18 mouse cellular contexts compared by ENCODE assay signal in the genomic region with DNA sequence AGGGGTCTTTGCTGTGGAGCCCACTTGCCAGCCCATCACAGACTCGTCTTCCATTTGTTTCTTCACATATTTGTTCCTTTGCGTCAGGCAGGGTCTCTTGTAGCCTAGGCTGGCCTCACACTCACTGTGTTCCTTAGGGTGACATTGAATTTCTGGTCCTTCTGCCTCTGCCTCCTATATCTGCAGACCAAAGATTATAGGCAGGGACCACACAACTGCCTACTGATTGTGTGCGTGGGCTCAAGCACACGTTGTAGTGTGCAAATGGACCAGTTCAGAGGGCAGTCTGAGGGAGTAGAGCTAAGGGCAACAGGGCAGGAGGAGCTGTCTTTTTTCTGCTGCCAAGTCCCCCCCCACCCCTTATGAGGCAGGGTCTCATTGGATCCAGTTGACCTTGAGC. TPM values are rescaled to one million over a fixed set of nuclear protein-coding genes. Genes with fewer than 3 reads are reported as not detected.
DNase-seq lines count a peak whose midpoint lies in the region; ATAC-seq and TF ChIP-seq lines count a peak whose summit lies in the region.
"Had no signal": no experiment of that assay in that cellular context is flagged by ENCODE, and none has a peak within 500 bp of the region (broad histone marks: within the 10 kb centered on the region; RNA-seq: fewer than 3 reads in every experiment).

No protein-coding gene starts in this region.

- H3K27ac ChIP-seq in lung, embryonic 16.5 days (ENCODE audit: low read length) = no peak overlapping the region
- H3K27ac ChIP-seq in cortical plate, adult 2 months (ENCODE audit: insufficient read depth, low read length) = peak overlapping the region; percentile 9; the same call in 1 of the 2 replicates
- peak overlapping the region; percentile 98 for H3K27ac ChIP-seq in liver, embryonic 13.5 days
- H3K27ac ChIP-seq in midbrain, embryonic 15.5 days = no peak overlapping the region
- H3K27ac ChIP-seq: heart, embryonic 13.5 days; hindbrain, embryonic 13.5 days; limb, embryonic 12.5 days; lung, embryonic 15.5 days; midbrain, embryonic 12.5 days; neural tube, embryonic 13.5 days had no signal

- H3K4me2 ChIP-seq in lung, embryonic 16.5 days (ENCODE audit: low read depth, low read length) = no peak overlapping the region
- peak overlapping the region; percentile 66 for H3K4me2 ChIP-seq in liver, embryonic 13.5 days
- H3K4me2 ChIP-seq in midbrain, embryonic 15.5 days = no peak overlapping the region
- H3K4me2 ChIP-seq: heart, embryonic 13.5 days; hindbrain, embryonic 13.5 days; limb, embryonic 12.5 days; lung, embryonic 15.5 days; midbrain, embryonic 12.5 days; neural tube, embryonic 13.5 days had no signal

- 79% methylated on average over 4 of the region's 4 CpGs for WGBS in lung, embryonic 16.5 days
- 83% methylated on average over 4 of the region's 4 CpGs for WGBS in lung, adult 2 months
- WGBS in liver, embryonic 13.5 days (ENCODE audit: insufficient replicate concordance) = 42% methylated on average over 4 of the region's 4 CpGs
- WGBS in midbrain, embryonic 15.5 days = 76% methylated on average over 4 of the region's 4 CpGs

- TF ChIP-seq CTCF in lung, adult 2 months (IDR thresholded peaks at IDR 0.05; ENCODE audit: insufficient read depth, low read length) = no peak
- TF ChIP-seq CTCF in cortical plate, adult 2 months (IDR thresholded peaks at IDR 0.05; ENCODE audit: extremely low read depth, insufficient read depth, low read length) = no peak

- TF ChIP-seq POLR2A in lung, adult 2 months (IDR thresholded peaks at IDR 0.05; ENCODE audit: borderline replicate concordance, extremely low read depth, low read depth, low read length) = no peak
- no peak for TF ChIP-seq POLR2A in cortical plate, adult 2 months (IDR thresholded peaks at IDR 0.05; ENCODE audit: extremely low read depth, insufficient read depth, low read length)

- no peak overlapping the region for H3K9ac ChIP-seq in lung, embryonic 16.5 days (ENCODE audit: low read length)
- H3K9ac ChIP-seq in liver, embryonic 13.5 days = peak overlapping the region; percentile 75
- no peak overlapping the region for H3K9ac ChIP-seq in midbrain, embryonic 15.5 days
- H3K9ac ChIP-seq: heart, embryonic 13.5 days; hindbrain, embryonic 13.5 days; limb, embryonic 12.5 days; lung, embryonic 15.5 days; midbrain, embryonic 12.5 days; neural tube, embryonic 13.5 days had no signal

- H3K27me3 ChIP-seq in lung, embryonic 16.5 days (ENCODE audit: control insufficient read depth, insufficient read depth, low read depth, low read length) = no peaks in the 10 kb centered on the region
- H3K27me3 ChIP-seq in liver, embryonic 13.5 days = 0 out of 2 replicates have a peak, but pooled peaks cover under 1% of the 10 kb centered on the region
- H3K27me3 ChIP-seq in midbrain, embryonic 15.5 days (replicated peaks) = no peaks in the 10 kb centered on the region
- H3K27me3 ChIP-seq: lung, embryonic 15.5 days; neural tube, embryonic 13.5 days had no signal

- H3K9me3 ChIP-seq in lung, embryonic 16.5 days (ENCODE audit: control insufficient read depth, low read length) = no peaks in the 10 kb centered on the region
- H3K9me3 ChIP-seq in liver, embryonic 13.5 days (replicated peaks) = no peaks in the 10 kb centered on the region
- H3K9me3 ChIP-seq in midbrain, embryonic 15.5 days = no peaks in the 10 kb centered on the region
- H3K9me3 ChIP-seq: G1E; heart, embryonic 13.5 days; hindbrain, embryonic 13.5 days; limb, embryonic 12.5 days; lung, embryonic 15.5 days; midbrain, embryonic 12.5 days; neural tube, embryonic 13.5 days had no signal

- H3K36me3 ChIP-seq in lung, embryonic 16.5 days (ENCODE audit: control insufficient read depth, insufficient read depth, low read length) = no peaks in the 10 kb centered on the region
- no peaks in the 10 kb centered on the region for H3K36me3 ChIP-seq in liver, embryonic 13.5 days
- no peaks in the 10 kb centered on the region for H3K36me3 ChIP-seq in midbrain, embryonic 15.5 days (replicated peaks)
- H3K36me3 ChIP-seq: G1E; heart, embryonic 13.5 days; hindbrain, embryonic 13.5 days; limb, embryonic 12.5 days; lung, embryonic 15.5 days; midbrain, embryonic 12.5 days; neural tube, embryonic 13.5 days had no signal

- H3K4me1 ChIP-seq in lung, embryonic 16.5 days (replicated peaks; ENCODE audit: control insufficient read depth, insufficient read depth, low read length) = no peaks in the 10 kb centered on the region
- no peaks in the 10 kb centered on the region for H3K4me1 ChIP-seq in lung, adult 2 months (ENCODE audit: control insufficient read depth, insufficient read depth, low read length)
- H3K4me1 ChIP-seq in cortical plate, adult 2 months (ENCODE audit: control insufficient read depth, insufficient read depth, low read length) = peaks cover 6% of the 10 kb centered on the region
- peaks cover 75% of the 10 kb centered on the region for H3K4me1 ChIP-seq in liver, embryonic 13.5 days (replicated peaks)
- 0 out of 2 replicates have a peak, but pooled peaks cover 5% of the 10 kb centered on the region for H3K4me1 ChIP-seq in midbrain, embryonic 15.5 days
- H3K4me1 ChIP-seq: hindbrain, embryonic 13.5 days; limb, embryonic 12.5 days; lung, embryonic 15.5 days; midbrain, embryonic 12.5 days had no signal

- ATAC-seq in lung, embryonic 16.5 days (ENCODE audit: low read depth) = 0 out of 2 replicates have a peak, but pooled peaks have one; percentile 5
- peak; percentile 62 for ATAC-seq in liver, embryonic 13.5 days (ENCODE audit: low read depth)
- ATAC-seq in midbrain, embryonic 15.5 days (replicated peaks) = no peak
- ATAC-seq: activated CD4-positive, CD25-positive, alpha-beta regulatory T cell, adult 4 months had no signal

- H3K4me3 ChIP-seq in lung, embryonic 16.5 days (ENCODE audit: low read length) = no peak overlapping the region
- no peak overlapping the region for H3K4me3 ChIP-seq in lung, adult 2 months (replicated peaks; ENCODE audit: extremely low read depth, low read depth, low read length)
- H3K4me3 ChIP-seq in cortical plate, adult 2 months (ENCODE audit: insufficient read depth, low read length) = no peak overlapping the region
- H3K4me3 ChIP-seq in liver, embryonic 13.5 days (replicated peaks) = peak overlapping the region; percentile 30
- H3K4me3 ChIP-seq in midbrain, embryonic 15.5 days = no peak overlapping the region
- H3K4me3 ChIP-seq: heart, embryonic 13.5 days; hindbrain, embryonic 13.5 days; limb, embryonic 12.5 days; lung, embryonic 15.5 days; midbrain, embryonic 12.5 days; neural tube, embryonic 13.5 days had no signal

- DNase-seq in lung, adult 2 months = no peak
- DNase-seq in liver, embryonic 13.5 days = peak; percentile 39
- DNase-seq in spleen, postnatal 36 days (ENCODE audit: low spot score in 2 of 2) = no peak
- DNase-seq in adrenal gland, adult 2 months = no peak
- DNase-seq: adrenal gland, postnatal 14 days; embryo, embryonic 11 days; thymus, postnatal 25 days had no signal

RNA-seq across cellular contexts. Expression of gene Usp7, which starts 24.0 kb away (rescaled TPM):
- 23.1 and 24.4 TPM in 2 replicates for polyA plus RNA-seq in lung, embryonic 16.5 days (2015; fragmentation: Nextera tagmentation; extraction: Ambion mirVana)
- polyA plus RNA-seq in lung, adult 2 months (2012; rRNA removed) = 18.6 and 29.8 TPM in 2 replicates
- 96.0 and 107 TPM in 2 replicates for polyA plus RNA-seq in cortical plate, adult 2 months (2012; rRNA removed)
- 26.5 and 26.8 TPM in 2 replicates for polyA plus RNA-seq in liver, embryonic 13.5 days (2015; fragmentation: Nextera tagmentation; extraction: Ambion mirVana)
- 32.2 and 34.2 TPM in 2 replicates for polyA plus RNA-seq in midbrain, embryonic 15.5 days (2015; fragmentation: Nextera tagmentation; extraction: Ambion mirVana)
- total RNA-seq in adrenal gland, adult 2 months (2021) = 100 to 1,000 TPM in 1 of 2 experiments, 10 to 100 TPM in 1; 83.9 to 128 TPM
- polyA plus RNA-seq in adrenal gland, adult 2 months (2012; rRNA removed) = 6.8 and 9.6 TPM in 2 replicates

Comparison
In these comparisons a context has a peak if more than half of its experiments do, and no peak if none do; other contexts are left out.
1. H3K27ac ChIP-seq: peak in cortical plate, adult 2 months (single experiment) and liver, embryonic 13.5 days (single experiment); none in lung, embryonic 16.5 days (single experiment) and midbrain, embryonic 15.5 days (single experiment).